24 mouse cellular contexts compared by ENCODE assay signal in genomic region chr12:69912737-69913136, GRCm38 (mm10). TPM values are rescaled to one million over a fixed set of nuclear protein-coding genes. Genes with fewer than 3 reads are reported as not detected.
A peak's percentile ranks its signal among the peaks of the same experiment; 100 is the strongest.
DNase-seq lines count a peak whose midpoint lies in the region; ATAC-seq and TF ChIP-seq lines count a peak whose summit lies in the region.
"Had no signal": no experiment of that assay in that cellular context is flagged by ENCODE, and none has a peak within 500 bp of the region (broad histone marks: within the 10 kb centered on the region; RNA-seq: fewer than 3 reads in every experiment).

No protein-coding gene starts in this region.

- TF ChIP-seq CTCF in cerebellum, adult 2 months (IDR thresholded peaks at IDR 0.05; ENCODE audit: borderline replicate concordance, insufficient read depth, low read depth, low read length) = no peak

- no peaks in the 10 kb centered on the region; the same call in 1 of the 2 replicates for H3K4me1 ChIP-seq in cerebellum, adult 2 months (ENCODE audit: control insufficient read depth, insufficient read depth, low read length)

- DNase-seq in heart, adult 11 months = peak; percentile 35
- no peak for DNase-seq in heart, postnatal 10 days
- DNase-seq in cerebellum, adult 2 months = no peak
- no peak for DNase-seq in left cerebral cortex, postnatal 14 days (ENCODE audit: low spot score in 2 of 2)
- no peak for DNase-seq in layer of hippocampus, postnatal 10 days (ENCODE audit: low spot score in 2 of 2)
- DNase-seq: adrenal gland, postnatal 14 days; B cell, adult 2 months; cerebellum, adult 11-12 months; cerebellum, adult 9-11 months; cerebellum, postnatal 36 days; embryo, embryonic 11 days; gastrocnemius, adult 2 months; gastrocnemius, postnatal 25 days; heart, adult 18-20 months; heart, postnatal 14 days had no signal

- no peak for TF ChIP-seq POLR2A in cerebellum, adult 2 months (IDR thresholded peaks at IDR 0.05; ENCODE audit: borderline replicate concordance, insufficient read depth, low read length)

- peak; percentile 52 for ATAC-seq in activated CD4-positive, CD25-positive, alpha-beta regulatory T cell, adult 4 months
- ATAC-seq in inflammation-experienced regulatory T-cells, adult 6 months = peak; percentile 78
- ATAC-seq: forebrain, embryonic 14.5 days had no signal

- H3K4me3 ChIP-seq in cerebellum, adult 2 months (replicated peaks; ENCODE audit: insufficient read depth, low read depth, low read length) = no peak overlapping the region
- H3K4me3 ChIP-seq: embryonic facial prominence, embryonic 15.5 days; erythroblast, embryonic 14.5 days; forebrain, embryonic 10.5 days; gastrocnemius, adult 2 months; heart, embryonic 10.5 days; hindbrain, embryonic 13.5 days had no signal

- intact Hi-C loops in heart, postnatal 10 days (cut with DNase I) = no loop called here
- intact Hi-C loops in left cerebral cortex, postnatal 14 days (cut with DNase I) = no loop called here

- no peaks in the 10 kb centered on the region for H3K27me3 ChIP-seq in cerebellum, adult 2 months (ENCODE audit: control insufficient read depth, insufficient read depth, low read length)
- H3K27me3 ChIP-seq: CH12.LX; embryonic facial prominence, embryonic 15.5 days; hindbrain, embryonic 13.5 days had no signal

- H3K27ac ChIP-seq in cerebellum, adult 2 months (ENCODE audit: insufficient read depth, low read length) = no peak overlapping the region
- H3K27ac ChIP-seq: embryonic facial prominence, embryonic 15.5 days; forebrain, embryonic 10.5 days; gastrocnemius, adult 2 months; heart, embryonic 10.5 days; hindbrain, embryonic 13.5 days had no signal

- WGBS in cerebellum, adult 2 months = 95% methylated on average over 7 of the region's 7 CpGs

RNA-seq across cellular contexts. Expression of gene Map4k5, which starts 19.7 kb away (rescaled TPM):
- total RNA-seq in heart, postnatal 10 days (2021) = 10 to 100 TPM; 38.7 to 40.7 TPM
- 1 to 10 TPM; 2.9 to 3.3 TPM for polyA plus RNA-seq in activated CD4-positive, CD25-positive, alpha-beta regulatory T cell, adult 4 months (2017; shearing (Covaris generic))
- 1 to 10 TPM; 1.1 to 4.8 (median 4.6) TPM for polyA plus RNA-seq in inflammation-experienced regulatory T-cells, adult 6 months (2017; shearing (Covaris generic))
- polyA plus RNA-seq in cerebellum, adult 2 months (2012; rRNA removed) = 22.7 and 22.9 TPM in 2 replicates
- 10 to 100 TPM; 40.4 to 43.6 TPM for total RNA-seq in left cerebral cortex, postnatal 14 days (2021)
- total RNA-seq in layer of hippocampus, postnatal 10 days (2021) = 10 to 100 TPM; 46.1 to 47.5 TPM

RNA-seq across cellular contexts. Expression of gene Atl1, which starts 20.3 kb away (rescaled TPM):
- total RNA-seq in heart, postnatal 10 days (2021) = 1 to 10 TPM; 5.7 to 7.8 TPM
- polyA plus RNA-seq in activated CD4-positive, CD25-positive, alpha-beta regulatory T cell, adult 4 months (2017; shearing (Covaris generic)) = under 1 TPM in 1 of 2 experiments, not detected in 1; 0.91 TPM
- under 1 TPM; 0.10 to 0.75 (median 0.42) TPM for polyA plus RNA-seq in inflammation-experienced regulatory T-cells, adult 6 months (2017; shearing (Covaris generic))
- 79.9 and 85.5 TPM in 2 replicates for polyA plus RNA-seq in cerebellum, adult 2 months (2012; rRNA removed)
- 100 to 1,000 TPM; 251 to 254 TPM for total RNA-seq in left cerebral cortex, postnatal 14 days (2021)
- total RNA-seq in layer of hippocampus, postnatal 10 days (2021) = 100 to 1,000 TPM; 200 to 201 TPM

Comparison
In these comparisons a context has a peak if more than half of its experiments do, and no peak if none do; other contexts are left out.
1. RNA of gene Atl1, which starts 20.3 kb away (total RNA-seq): 251 to 254 TPM in left cerebral cortex, postnatal 14 days and 200 to 201 TPM in layer of hippocampus, postnatal 10 days; 5.7 to 7.8 TPM in heart, postnatal 10 days; every median in the first group is over 10 times any median in the second.